In the genomic region with DNA sequence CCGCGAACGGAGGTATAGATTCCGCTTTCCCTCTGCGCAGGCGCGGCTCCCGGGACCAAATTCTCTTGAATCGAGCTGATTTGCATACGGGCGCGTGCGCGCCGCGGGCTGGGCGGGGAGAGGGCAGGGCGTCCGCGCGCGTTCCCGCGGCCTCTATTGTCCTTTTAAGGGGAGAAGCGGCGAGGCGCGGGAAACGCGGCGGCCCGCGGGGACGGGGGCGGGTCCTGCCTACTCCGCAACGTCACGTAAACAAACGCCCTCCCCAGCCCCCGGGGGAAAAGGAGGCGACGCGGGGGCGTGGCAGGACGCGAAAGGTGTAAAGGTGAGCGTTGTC, we compare ENCODE assay signal across 8 mouse cellular contexts. TPM values are rescaled to one million over a fixed set of nuclear protein-coding genes. Genes with fewer than 3 reads are reported as not detected.
DNase-seq lines count a peak whose midpoint lies in the region; ATAC-seq lines count a peak whose summit lies in the region.

A gene (minus strand): TSS at position 59 of the 334 bp plus-strand sequence.

- peak within 1 kb of the TSS; percentile 54 for H3K9ac ChIP-seq in hindbrain, embryonic 15.5 days

- H3K4me1 ChIP-seq in hindbrain, embryonic 15.5 days (replicated peaks) = peaks cover 10% of the 10 kb centered on the region; the same call in 1 of the 2 replicates

- H3K4me2 ChIP-seq in hindbrain, embryonic 15.5 days = peak within 1 kb of the TSS; percentile 71

- under 1% methylated on average over 47 of the region's 47 CpGs for WGBS in hindbrain, embryonic 15.5 days

- peak within 1 kb of the TSS; percentile 54 for H3K4me3 ChIP-seq in hindbrain, embryonic 15.5 days

- ATAC-seq in hindbrain, embryonic 15.5 days (ENCODE audit: low FRiP score, low read depth) = peak; percentile 88

- peak within 1 kb of the TSS; percentile 74 for H3K27ac ChIP-seq in hindbrain, embryonic 15.5 days (replicated peaks)

- H3K36me3 ChIP-seq in hindbrain, embryonic 15.5 days = no peaks in the 10 kb centered on the region

- DNase-seq in T-cell, adult 2 months (ENCODE audit: low spot score) = peak; percentile 98
- peak; percentile 96 to 97 for DNase-seq in cerebellum, postnatal 36 days
- peak; percentile 95 to 96 for DNase-seq in frontal cortex, postnatal 36 days (ENCODE audit: low spot score in 2 of 2)
- peak; percentile 91 for DNase-seq in left cerebral cortex, adult 11 months (ENCODE audit: low spot score)
- DNase-seq in lung, postnatal 4 days = peak; percentile 98 to 99
- peak; percentile 92 for DNase-seq in retina, postnatal 7 days (ENCODE audit: low read depth, low spot score)
- DNase-seq in urinary bladder, adult 2 months (ENCODE audit: low spot score) = peak; percentile 96

- no peaks in the 10 kb centered on the region for H3K9me3 ChIP-seq in hindbrain, embryonic 15.5 days

- no peaks in the 10 kb centered on the region for H3K27me3 ChIP-seq in hindbrain, embryonic 15.5 days

RNA-seq across cellular contexts. Expression of the gene that starts here (rescaled TPM):
- polyA plus RNA-seq in hindbrain, embryonic 15.5 days (2015; fragmentation: Nextera tagmentation; extraction: Ambion mirVana) = 44.4 and 51.8 TPM in 2 replicates
- 17.8 and 20.9 TPM in 2 replicates for polyA plus RNA-seq in urinary bladder, adult 2 months (2012; rRNA removed)

Comparison
In these comparisons a context has a peak if more than half of its experiments do, and no peak if none do; other contexts are left out.
1. Peak in every context shown above with its lines: DNase-seq, ATAC-seq, H3K4me3 ChIP-seq and H3K27ac ChIP-seq.